Mouse (Mus musculus): ENCODE data around the gene Atp2c1.

Atp2c1 gene

DNA sequence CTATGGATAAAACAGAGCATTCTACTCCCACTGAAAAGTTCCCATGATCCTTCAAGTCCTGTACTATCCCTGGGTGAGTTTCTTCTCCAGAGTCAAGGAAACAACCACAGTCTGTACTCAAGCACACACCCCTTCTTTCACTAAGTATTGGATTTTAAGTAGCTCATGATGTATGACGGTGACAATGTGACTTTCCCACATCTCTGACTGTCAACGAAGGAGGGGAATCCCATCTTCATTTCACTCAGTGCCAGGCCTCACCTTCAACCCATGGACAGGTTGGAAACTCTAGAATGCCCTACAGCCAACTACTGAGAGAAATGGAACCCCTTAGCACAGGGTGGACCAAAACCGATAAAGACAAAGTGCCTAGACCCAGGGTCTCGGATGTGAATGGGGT lies 160.9 kb downstream of the Atp2c1 start:
- DNase-seq (ENCODE audit: low spot score in 2 of 2) = no peak

- no peak for DNase-seq (ENCODE audit: low spot score in 2 of 2)
Observed at GRCm38 (mm10) chr9:105363520-105364231, 163.4 kb downstream of the Atp2c1 start.

DNA sequence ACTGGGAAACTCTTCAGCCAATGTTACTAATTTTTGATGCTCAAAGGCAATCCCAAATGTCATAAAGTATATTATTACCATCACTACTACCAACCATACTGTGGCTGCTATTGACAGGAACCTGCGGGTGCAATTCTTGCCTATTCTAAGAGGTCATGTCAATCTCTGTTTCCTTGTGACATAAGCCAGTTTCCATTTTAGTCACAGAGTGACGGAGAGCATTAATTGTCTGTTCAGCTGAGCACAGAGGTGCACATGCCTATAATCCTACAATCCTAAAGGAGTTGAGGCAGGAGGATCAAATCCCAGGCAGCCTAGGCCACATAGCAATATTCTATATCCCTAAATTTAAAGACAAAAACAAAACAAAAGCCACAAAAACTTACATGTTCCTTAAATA lies 164.9 kb downstream of the Atp2c1 start:
- DNase-seq (ENCODE audit: low spot score in 2 of 2) = no peak

Data from spleen, postnatal 4 days (tissue).